Mouse (Mus musculus): Measurements from ENCODE around the gene Stub1.
"Not testable (repeated sequence)": the region's sequence is repeated elsewhere in the genome, so short reads cannot be mapped to it uniquely, and the experiment has no call there.

Stub1 gene

DNA sequence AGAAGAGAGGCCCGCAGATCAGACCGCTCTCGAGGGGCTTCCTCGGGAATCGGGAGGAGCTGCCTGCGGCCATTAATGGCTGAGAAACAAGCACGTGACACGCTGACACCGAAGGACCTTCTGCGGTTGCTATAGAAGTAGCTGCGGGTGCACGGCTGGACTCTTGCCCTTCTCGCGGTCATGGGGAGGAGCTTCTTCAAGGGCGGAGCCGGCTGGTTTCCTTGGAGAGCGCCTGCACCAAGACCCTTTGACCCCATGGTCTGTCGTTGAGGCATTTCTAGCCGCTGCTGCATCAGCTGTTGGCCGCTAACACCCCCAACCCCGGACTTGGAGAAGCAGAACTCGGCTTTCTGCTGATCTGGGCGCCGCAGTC is at the start of gene Stub1:
Gene Stub1 (minus strand): TSS at position 114 of the 373 bp plus-strand sequence.
- in situ Hi-C loops (cut with MboI, MseI) = loop anchor here (10.0 kb wide), 1 partner anchor 818 kb away; the partner anchor contains the start of genes Cramp1l and Ift140

DNA sequence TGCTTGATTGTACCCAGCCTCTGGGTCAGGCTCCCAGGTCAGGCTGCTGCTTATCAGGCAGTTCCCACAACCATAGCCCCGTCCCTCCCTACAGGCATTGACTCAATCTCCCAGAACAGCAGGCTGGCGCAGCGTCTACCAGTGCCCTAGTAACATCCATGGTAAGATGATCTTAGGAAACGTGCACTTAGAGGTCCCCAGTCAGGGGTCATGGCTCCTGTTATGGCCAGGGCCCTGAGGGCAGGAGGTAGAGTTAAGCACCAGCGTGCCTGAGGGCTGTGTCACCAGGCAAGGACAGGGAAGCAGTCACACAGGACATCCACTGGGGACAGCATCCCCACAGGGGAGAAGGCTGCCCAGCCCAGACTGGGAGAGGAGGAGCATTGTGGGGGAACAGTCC is 49.1 kb upstream of the Stub1 start:
- in situ Hi-C loops (cut with MboI, MseI) = no loop called here

DNA sequence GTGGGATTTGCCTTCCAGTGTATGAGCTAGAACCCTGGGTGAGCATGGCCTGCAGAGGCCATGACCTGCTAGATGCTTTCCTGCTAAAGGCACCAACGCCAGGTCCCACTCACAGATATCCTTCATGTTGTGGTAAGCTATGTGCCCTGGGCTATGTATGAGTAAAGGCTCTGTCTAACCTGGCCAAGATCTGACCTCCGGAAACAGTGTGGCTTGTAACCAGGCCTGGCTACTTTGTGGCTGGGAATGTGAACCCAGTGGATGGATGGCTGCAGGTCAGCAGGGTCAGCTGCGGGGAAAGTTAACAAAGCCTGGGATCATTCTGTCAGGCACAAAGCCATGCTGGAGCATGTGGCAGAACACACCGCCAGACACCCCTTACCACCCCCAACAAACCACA is 48.5 kb upstream of the Stub1 start:
- in situ Hi-C loops (cut with MboI, MseI) = no loop called here

DNA sequence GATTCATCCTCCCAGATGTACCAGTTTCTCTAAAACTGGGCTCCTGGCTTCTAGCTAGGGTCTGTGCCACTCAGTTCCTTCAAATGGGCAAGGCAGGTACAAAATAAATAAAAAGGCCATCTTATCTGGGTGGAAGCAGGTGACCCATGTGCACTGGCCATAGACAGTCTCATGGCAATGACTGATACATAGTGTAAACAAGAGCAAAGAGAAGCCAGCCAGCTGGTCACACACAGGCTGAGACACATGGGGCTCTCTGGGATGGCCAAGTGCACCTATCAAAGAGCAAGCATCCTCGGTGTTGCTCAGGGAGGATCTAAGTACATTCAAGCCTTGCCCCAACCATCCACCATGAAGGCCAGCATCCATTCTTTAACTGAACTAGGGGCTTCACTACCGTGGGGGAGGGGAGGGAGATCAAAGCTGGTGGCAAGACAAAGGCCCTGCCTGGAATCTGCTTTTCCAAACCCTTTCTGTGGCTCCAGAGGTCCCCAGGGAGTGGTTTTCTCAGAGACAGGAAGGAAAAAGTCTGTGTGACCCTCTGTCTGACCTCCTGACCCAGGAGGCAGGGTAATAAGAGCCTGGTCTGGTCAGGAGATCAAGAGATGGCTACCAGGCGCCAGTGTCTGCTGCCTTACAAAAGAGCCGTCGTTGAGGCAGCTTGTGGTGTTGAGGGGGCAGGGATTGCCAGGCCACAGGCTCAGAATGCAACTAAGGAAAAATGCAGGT is 47.9 kb upstream of the Stub1 start:
- in situ Hi-C loops (cut with MboI, MseI) = no loop called here

DNA sequence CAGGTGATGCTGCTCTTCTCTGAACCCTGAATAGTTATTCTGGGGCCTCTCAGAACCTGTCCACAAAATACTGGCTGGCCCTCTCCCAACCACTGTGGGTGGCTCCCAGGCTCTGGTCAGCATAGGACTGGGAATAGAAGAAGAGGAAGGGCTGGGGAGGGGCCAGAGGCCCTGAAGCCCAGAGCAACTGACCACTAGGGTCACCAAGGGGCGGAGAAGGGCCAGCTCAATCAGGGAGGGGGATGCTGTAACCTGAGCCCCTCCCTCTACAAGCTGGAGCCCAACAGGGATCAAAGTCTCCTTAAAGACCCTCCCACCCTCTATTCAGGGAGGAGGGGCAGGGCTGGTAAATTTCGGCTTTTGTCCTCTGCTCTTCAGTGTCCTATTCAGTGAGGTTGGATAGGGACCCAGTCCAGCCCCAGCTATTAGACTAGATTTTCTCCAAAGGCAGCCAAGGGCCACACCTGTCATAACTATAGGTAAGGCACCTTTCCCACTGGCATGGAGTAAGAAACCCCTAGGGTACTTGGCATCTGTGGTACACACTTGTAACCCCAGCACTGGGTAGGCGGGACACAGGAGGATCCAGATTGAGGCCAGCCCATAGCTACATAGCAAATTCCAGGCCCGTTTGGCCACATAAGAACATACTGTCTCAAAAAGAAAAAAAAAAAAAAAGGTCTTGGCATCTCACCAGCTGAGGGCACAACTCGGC is 47.1 kb upstream of the Stub1 start, which contains the start of gene Wfikkn1:
Gene Wfikkn1 (minus strand): TSS at position 663 of the 715 bp plus-strand sequence.
- in situ Hi-C loops (cut with MboI, MseI) = no loop called here

DNA sequence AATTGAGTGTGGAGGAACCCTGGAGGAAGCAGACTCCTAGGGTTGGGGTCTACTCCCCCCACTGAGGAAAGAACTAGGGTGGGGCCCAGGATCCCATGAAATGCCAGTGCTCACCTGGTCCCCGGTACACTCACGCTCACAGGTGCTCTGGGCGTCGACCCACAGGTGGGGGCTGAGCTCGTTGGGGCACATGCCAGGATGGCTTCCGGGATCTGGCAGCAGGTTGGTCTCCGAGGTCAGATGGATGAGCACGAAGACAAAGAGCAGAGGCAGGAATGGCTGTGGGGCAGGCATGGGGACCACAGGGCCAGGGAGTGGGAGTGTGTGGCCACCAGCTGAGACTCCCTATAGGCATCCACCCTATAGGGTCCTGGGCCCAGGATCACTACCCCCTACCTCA is 46.5 kb upstream of the Stub1 start:
- in situ Hi-C loops (cut with MboI, MseI) = no loop called here

DNA sequence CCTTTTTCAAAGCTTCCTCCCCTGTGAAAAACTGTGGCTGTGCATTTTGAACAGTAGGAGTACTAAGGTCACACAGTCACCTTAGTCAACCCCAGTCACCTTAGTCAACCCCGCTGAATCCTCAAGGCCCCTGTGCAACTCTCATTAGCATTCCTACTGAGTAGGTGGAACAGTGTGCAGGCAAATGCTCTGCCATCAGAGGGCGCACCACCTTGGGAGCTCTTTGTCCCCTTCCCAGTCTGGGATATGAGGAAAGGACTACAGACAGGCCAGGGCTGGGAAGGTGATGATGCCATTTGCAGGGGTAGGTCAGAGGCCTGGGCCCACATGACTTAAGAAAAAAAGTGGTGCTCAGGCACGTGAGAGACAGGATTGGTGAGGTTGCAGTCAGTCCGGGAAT is 46.1 kb upstream of the Stub1 start:
- in situ Hi-C loops (cut with MboI, MseI) = no loop called here

DNA sequence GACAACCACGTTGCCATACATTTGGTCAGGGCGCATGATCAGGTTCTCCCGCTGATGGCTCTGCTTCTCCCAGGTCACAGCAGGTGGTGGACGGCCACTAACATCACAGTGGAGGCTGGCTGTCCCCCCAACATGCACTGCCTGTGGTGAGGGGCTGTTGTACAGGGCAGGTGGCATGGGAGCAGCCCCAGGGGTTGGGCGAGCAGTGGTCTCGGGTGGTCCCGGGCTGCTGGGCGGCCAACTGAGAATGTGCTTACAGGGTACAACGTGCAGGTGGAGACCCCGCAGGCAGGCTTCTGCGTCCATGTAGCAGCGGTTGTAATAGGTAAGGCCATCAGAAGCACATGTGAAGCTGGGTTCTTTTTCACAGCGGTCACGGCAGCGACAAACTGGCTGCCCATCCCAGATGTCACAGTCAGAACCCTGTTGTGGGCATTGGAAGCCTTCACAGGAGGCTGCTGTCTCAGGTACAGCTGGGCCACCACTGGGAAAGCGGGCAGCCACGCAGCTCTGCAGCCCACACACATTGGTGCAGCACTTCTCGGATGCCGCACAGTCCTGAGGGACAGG is 45.5 kb upstream of the Stub1 start:
- in situ Hi-C loops (cut with MboI, MseI) = no loop called here

DNA sequence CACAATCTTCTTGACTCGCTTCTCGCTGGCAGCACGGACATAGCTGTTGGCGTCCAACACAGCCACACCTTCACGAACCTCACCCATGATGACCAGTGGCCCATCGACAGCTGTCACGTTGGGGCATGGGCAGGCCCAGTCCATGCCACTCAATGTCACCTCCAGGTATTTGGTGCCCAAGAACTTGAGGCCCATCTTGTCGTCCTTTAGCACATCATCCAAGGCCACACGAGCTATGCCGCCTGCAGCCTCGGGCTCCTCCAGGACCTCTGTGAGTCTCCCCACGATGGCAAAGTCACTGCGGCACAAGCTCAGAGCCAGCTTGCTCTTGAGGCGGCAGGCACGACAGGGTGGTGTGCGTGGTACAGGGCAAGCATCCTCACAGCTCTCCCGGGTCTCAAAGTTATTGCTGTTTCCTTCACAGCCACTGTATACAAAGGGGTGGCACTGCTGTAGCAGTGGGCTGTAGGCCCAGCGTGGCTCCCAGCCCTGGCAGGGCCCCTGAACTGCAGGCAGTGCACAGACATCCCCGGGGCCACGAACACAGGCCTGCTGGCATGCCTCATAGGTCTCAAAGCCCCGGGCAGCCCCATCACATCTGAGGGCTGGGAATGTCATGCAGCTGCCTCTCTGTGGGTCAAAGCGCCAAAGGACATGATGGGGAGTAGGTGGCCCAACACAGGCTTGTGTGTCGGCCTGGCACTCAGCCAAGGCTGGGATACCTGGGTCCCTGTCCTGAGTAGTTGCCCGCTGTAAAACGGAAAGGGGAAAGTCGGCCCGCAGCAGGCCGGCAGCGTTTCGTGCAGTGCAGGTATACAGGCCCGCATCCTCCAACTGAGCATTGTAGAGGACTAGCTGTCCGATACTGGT is 44.8 kb upstream of the Stub1 start:
- in situ Hi-C loops (cut with MboI, MseI) = no loop called here

DNA sequence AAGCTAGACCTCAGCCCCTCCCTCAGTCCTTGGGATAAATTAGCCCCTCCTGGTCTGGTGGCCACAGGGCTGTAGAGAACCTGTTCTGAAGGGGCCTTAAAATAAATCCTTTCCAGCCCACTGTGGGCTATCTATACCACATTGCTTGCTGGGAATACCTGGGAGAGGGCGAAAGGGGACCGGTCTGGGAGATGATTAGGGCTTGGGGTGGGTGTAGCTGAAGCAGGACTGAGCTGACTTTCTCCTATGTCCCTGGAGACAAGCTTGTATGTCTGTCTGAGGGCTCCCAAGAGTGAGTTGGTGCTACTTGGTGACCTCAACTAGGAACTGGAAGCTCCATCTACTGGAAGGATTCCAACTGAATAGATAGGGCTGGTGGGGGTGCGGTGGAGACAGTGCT is 43.8 kb upstream of the Stub1 start:
- in situ Hi-C loops (cut with MboI, MseI) = no loop called here

DNA sequence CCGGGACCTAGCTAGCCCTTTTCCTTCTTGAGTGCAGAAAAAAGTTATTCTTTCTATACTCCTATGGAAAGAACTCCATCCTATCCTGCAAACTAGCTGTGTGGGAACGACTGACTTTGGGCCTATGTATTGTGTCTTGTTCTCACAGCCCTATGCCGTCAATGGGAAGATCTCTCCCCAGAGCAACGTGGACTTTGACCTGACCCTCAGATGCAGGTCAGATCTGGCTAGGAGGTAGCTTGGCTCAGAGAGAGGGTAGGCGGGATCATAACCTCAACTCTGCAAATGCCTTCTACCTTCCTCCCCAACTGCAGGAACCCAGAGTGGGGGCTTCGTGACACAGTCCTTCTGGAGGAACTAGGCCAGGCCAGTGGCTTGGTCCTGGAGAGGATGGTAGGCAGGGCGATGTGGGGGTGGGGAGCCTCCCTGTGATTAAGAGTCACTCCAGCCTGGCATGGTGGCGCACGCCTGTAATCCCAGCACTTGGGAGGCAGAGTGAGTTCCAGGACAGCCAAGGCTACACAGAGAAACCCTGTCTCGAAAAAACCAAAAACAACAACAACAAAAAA is 43.2 kb upstream of the Stub1 start:
- in situ Hi-C loops (cut with MboI, MseI) = no loop called here

DNA sequence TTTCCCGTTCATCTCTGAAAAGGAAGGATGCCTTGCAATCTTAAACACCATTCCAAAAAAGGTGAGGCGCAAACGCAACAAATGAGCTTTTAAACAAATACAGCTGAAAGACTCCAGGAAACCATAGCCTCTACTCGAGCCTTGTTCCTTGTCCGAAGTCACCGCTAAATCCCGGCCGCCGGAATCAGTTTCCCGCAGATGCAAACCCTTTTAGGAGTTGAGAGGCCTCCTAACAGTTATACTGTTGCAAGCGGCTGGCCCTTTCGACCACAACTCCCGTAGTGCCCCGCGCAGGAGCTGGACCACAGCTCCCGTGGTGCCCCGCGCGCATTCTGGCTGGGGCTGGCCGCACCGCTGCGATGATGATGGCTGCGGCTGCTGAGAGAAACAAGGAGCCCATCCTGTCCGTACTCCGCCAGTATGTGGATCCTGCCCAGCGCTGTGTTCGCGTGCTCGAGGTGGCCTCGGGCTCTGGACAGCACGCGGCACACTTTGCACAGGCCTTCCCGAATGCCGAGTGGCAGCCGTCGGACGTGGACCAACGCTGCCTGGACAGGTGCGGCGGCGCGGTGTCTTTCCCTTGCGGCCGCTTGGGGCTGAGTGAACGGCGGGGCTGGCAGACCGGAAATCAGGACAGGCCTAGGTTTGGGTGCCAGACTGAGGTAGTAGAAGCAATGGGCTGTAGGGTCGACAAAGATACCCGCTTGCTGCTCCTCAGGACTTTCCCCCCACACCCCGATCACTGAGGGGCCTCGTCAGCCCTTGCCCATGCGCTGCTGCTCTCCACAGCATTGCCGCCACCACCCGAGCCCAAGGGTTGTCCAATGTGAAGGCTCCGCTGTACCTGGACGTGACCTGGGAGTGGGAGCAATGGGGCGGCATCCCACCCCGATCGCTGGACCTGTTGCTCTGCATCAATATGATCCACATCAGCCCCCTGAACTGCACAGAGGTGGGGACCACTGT is 42.2 kb upstream of the Stub1 start:
- in situ Hi-C loops (cut with MboI, MseI) = no loop called here

DNA sequence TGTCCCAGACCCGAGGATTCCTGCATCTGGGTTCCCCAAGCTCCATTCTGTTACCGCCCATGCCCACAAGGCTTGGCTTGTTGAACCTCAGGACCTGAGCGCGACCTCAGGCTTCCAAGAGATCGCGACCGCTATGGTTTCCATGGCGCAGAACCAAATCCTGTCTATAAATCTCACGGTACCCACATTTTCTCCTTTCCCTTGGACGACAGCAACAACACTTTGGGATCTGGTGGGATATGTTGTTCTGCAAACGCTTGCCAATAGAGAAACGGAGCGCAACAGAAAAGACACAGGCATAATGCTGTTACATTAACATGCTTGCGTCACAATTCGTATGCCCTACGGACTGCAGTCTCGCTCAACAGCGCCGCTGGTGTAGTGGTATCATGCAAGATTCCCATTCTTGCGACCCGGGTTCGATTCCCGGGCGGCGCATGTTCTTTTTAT is 41.5 kb upstream of the Stub1 start, which contains the start of gene Mettl26:
Gene Mettl26 (plus strand): TSS at position 354 of the 450 bp plus-strand sequence.
- in situ Hi-C loops (cut with MboI, MseI) = no loop called here

DNA sequence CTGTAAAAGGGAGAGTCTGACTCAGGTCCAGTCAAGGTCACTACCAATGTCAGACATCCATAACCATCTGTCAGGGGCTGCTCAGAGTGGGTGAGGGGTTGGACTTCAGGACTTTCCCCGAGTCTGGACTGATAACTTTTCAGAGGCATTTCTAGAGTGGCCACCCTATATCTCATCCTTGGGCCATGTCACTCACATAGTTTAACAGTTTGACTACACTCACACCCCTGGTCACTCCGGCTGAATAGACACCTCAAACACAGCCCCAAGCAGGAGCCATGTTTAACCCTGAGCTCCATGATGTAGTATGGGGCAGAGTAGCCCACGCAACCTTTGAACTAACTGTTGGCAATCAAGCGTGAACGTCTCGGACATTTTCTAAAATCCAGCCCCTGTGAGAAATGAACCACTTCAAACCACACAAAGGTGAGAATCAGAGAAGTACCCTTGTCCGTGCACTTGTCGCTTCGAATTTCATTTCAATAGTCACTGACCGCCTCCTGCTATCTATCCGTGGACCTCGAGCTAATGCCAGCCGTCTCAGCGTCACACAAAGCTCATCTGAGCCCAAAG is 41.0 kb upstream of the Stub1 start:
- in situ Hi-C loops (cut with MboI, MseI) = no loop called here

DNA sequence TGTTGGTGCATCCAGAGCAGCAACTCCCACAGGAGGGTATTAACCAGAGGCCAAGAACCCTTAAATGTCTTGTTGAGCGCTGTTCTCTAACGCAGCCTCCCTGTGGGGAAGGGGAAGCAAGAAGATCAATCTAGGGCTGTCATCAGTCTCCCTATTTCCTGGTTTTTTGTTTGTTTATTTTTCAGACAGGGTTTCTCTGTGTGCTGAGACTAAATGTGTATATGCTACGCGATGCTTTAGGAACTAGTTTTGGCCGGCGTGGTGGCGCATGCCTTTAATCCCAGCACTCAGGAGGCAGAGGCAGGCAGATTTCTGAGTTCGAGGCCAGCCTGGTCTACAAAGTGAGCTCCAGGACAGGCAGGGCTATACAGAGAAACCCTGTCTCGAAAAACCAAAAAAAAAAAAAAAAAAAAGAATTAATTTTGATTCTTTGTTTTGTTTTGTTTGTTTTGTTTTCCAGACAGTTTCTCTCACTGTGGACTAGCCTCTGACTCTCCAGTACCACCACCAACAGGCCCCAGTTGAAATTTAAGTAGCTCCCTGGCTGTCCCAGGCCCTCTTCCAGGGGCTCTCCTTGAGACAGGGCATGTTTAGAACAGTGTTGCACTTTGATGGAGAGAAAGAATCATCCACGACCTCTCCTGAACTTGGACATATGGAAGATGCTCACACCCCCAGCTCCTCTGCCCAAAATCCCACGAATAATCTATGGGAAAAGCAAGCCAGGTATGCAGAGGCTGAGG is 40.4 kb upstream of the Stub1 start:
- in situ Hi-C loops (cut with MboI, MseI) = no loop called here

DNA sequence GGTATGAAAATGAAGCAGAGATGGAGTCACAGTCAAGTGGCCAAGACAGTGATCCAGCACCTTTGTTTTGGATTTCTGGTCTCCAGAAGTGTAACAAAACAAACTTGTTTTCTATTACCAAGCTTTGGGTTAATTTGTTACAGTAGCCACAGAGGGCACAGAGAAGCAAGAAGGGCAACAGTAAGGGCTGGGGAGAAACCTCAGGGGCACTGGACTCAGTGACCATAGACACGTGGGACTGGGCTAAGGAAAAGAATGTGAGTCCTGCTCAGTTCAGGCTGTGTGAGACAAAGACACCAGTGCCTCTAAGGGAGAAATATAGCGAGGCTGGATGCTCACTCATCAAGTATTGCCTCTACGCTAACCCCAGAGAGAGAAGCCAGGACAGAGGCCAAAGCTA is 39.5 kb upstream of the Stub1 start:
- in situ Hi-C loops (cut with MboI, MseI) = no loop called here

DNA sequence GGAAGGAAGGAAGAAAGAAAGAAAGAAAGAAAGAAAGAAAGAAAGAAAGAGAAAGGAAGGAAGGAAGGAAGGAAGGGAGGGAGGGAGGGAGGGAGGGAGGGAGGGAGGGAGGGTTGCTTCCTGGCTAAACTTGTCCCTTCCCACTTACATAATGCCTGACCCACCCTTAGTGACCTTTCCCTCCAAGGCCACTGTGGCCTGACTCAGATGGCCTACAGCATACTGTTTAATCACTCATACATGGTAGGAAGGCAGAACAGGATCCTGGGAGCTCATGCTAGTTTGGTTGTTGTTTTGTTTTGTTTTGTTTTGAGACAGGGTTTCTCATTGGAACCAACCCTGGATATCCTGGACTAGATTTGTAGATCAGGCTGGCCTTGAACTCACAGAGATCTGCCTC is 38.4 kb upstream of the Stub1 start:
- in situ Hi-C loops (cut with MboI, MseI) = not testable (repeated sequence)

DNA sequence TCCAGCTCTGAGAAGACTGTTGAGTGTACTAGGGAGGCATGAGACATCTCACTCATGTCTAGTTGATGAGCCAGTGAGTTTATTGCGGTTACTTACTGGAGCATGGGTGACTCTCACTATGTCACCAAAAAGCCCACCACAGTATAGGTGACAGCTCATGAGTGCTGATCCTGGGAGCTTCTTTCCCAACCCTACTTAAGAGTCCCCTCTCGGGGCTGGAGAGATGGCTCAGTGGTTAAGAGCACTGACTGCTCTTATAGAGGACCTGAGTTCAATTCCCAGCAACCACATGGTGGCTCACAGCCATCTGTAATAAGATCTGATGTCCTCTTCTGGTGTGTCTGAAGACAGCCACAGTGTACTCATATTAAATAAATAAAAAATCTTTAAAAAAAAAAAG is 36.8 kb upstream of the Stub1 start:
- in situ Hi-C loops (cut with MboI, MseI) = no loop called here

DNA sequence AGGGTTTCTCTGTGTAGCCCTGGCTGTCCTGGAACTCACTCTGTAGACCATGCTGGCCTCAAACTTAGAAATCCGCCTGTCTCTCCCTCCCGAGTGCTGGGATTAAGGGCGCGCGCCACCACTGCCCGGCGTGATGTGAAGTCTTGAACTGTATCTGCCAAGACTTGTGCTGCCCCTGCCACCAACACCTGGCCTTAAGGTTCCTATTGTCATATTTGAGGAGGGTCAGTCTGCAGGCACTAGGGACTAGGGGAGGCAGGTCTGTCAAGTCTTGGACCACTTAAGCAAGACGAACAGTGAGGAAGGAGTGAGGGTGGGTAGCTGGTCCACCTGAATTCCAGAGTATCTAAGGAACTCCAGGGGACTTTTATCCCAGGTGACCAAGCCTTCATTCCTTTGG is 36.3 kb upstream of the Stub1 start:
- in situ Hi-C loops (cut with MboI, MseI) = no loop called here
